Mouse (Mus musculus) ovary, postnatal 10 days (tissue): ENCODE data around the gene Frem1.

ENCODE experiments used
- DNase-seq: peaks from one replicate; pipeline ENCODE4 v3.0.0; 2022; ENCODE audit warnings: low spot score

The Frem1 gene

GRCm38 (mm10) chr4:82930079-82930478, 122.1 kb downstream of the Frem1 start:
- DNase-seq, result no peak

GRCm38 (mm10) chr4:82921962-82922361, 130.2 kb downstream of the Frem1 start:
- DNase-seq, result no peak

- no peak for DNase-seq
These were observed 133.5 kb downstream of the Frem1 start for GRCm38 (mm10) chr4:82918625-82919024.

GRCm38 (mm10) chr4:82916678-82917050, 135.5 kb downstream of the Frem1 start:
- no peak for DNase-seq

GRCm38 (mm10) chr4:82916003-82916677, 136.0 kb downstream of the Frem1 start:
- DNase-seq, result no peak

- no peak for DNase-seq
These were observed 136.6 kb downstream of the Frem1 start for GRCm38 (mm10) chr4:82915576-82915975.

- DNase-seq, result no peak
These were observed 137.5 kb downstream of the Frem1 start for GRCm38 (mm10) chr4:82914601-82915143.

- no peak for DNase-seq
These were observed 156.9 kb downstream of the Frem1 start for GRCm38 (mm10) chr4:82895227-82895626.

GRCm38 (mm10) chr4:82892247-82892646, 159.9 kb downstream of the Frem1 start:
- DNase-seq, result no peak

GRCm38 (mm10) chr4:82891566-82891965, 160.6 kb downstream of the Frem1 start:
- no peak for DNase-seq

GRCm38 (mm10) chr4:82891049-82891448, 161.1 kb downstream of the Frem1 start:
- no peak for DNase-seq

- no peak for DNase-seq
These were observed 161.6 kb downstream of the Frem1 start for GRCm38 (mm10) chr4:82890585-82890984.

- no peak for DNase-seq
These were observed 166.0 kb downstream of the Frem1 start for GRCm38 (mm10) chr4:82886148-82886547.

GRCm38 (mm10) chr4:82885535-82885913, 166.6 kb downstream of the Frem1 start:
- no peak for DNase-seq

- DNase-seq, result no peak
These were observed 167.3 kb downstream of the Frem1 start, which contains the start of gene Cer1 for GRCm38 (mm10) chr4:82884636-82885534. TSS of gene Cer1 (minus strand) at chr4:82885148.

GRCm38 (mm10) chr4:82882500-82882899, 169.6 kb downstream of the Frem1 start:
- no peak for DNase-seq

GRCm38 (mm10) chr4:82881366-82881765, 170.8 kb downstream of the Frem1 start:
- DNase-seq, result no peak

- no peak for DNase-seq
These were observed 171.9 kb downstream of the Frem1 start for GRCm38 (mm10) chr4:82880243-82880642.

GRCm38 (mm10) chr4:82879152-82879551, 173.0 kb downstream of the Frem1 start:
- DNase-seq, result no peak

GRCm38 (mm10) chr4:82876656-82877055, 175.5 kb downstream of the Frem1 start:
- DNase-seq, result no peak

GRCm38 (mm10) chr4:82875532-82875931, 176.6 kb downstream of the Frem1 start:
- no peak for DNase-seq

GRCm38 (mm10) chr4:82874791-82875190, 177.3 kb downstream of the Frem1 start:
- DNase-seq, result no peak

- no peak for DNase-seq
These were observed 179.6 kb downstream of the Frem1 start for GRCm38 (mm10) chr4:82872548-82872947.
